Mouse (Mus musculus) embryonic facial prominence, embryonic 10.5 days (tissue): Measurements from ENCODE around the gene Gm21992. TPM values are rescaled to one million over a fixed set of nuclear protein-coding genes. Genes with fewer than 3 reads are reported as not detected.

Source experiments
- DNase-seq: peaks from one replicate; pipeline ENCODE4 v3.0.0-alpha.2; 2017; ENCODE audit warnings: low spot score
- H3K27ac ChIP-seq: fragments of 300-500 bp; sonication (generic); replicated peaks from 2 replicates; pipeline ENCODE4 v1.5.1; 2016; ENCODE audit warnings: mild to moderate bottlenecking
- H3K27me3 ChIP-seq: fragments of 300-500 bp; sonication (generic); replicated peaks from 2 replicates; pipeline ENCODE4 v1.6.1; 2016; ENCODE audit warnings: low read depth, mild to moderate bottlenecking; ENCODE audit not compliant: poor library complexity, severe bottlenecking
- H3K36me3 ChIP-seq: fragments of 300-500 bp; sonication (generic); replicated peaks from 2 replicates; pipeline ENCODE4 v1.6.1; 2016; ENCODE audit warnings: mild to moderate bottlenecking, moderate library complexity
- H3K4me1 ChIP-seq: fragments of 300-500 bp; sonication (generic); 2 replicates; pipeline ENCODE4 v1.6.1; 2016
- H3K4me3 ChIP-seq: fragments of 300-500 bp; sonication (generic); 2 replicates; pipeline ENCODE4 v1.5.1; 2016; ENCODE audit warnings: mild to moderate bottlenecking, moderate library complexity
- H3K9me3 ChIP-seq: fragments of 300-500 bp; sonication (generic); 2 replicates; pipeline ENCODE4 v1.6.1; 2016; ENCODE audit warnings: mild to moderate bottlenecking
- WGBS: fragments of 180-500 bp; shearing (Covaris S2); methylation state at CpG from one replicate; pipeline ENCODE4 v1.1.7; 2016; 5-methylcytosine and 5-hydroxymethylcytosine counted together
- polyA plus RNA-seq: library from polyadenylated mRNA; unstranded; fragments of >200 nt; fragmentation: Nextera tagmentation; extraction: Ambion mirVana; gene quantifications from 2 replicates; pipeline ENCODE4 v1.2.1, GENCODE M21; 2016

Gene Gm21992
- polyA plus RNA-seq, 1 experiment from 2014 or later, result 38.8 TPM

DNA sequence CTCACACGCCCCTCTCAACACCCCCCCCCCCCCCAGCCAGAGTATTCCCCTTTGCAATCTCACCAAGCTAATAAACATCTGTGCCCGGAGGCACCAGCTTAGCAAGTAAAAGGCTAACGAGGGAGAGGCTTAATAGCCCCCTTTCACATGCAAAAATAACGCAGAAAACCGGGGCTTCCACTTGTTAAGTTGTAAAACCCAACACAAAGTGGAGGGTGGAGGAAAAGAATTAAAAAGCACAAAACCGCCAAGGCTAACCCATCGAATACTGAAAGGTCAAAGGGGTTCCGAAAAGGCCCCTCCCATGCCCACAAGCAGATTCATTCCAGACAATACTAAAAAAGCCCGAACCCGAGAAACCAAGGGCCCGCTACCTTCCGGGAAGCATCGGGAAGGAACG lies 1.1 kb downstream of the Gm21992 start:
- WGBS, result under 1% methylated on average over 14 of the region's 14 CpGs
- peak overlapping the region; percentile 90 for H3K27ac ChIP-seq

DNA sequence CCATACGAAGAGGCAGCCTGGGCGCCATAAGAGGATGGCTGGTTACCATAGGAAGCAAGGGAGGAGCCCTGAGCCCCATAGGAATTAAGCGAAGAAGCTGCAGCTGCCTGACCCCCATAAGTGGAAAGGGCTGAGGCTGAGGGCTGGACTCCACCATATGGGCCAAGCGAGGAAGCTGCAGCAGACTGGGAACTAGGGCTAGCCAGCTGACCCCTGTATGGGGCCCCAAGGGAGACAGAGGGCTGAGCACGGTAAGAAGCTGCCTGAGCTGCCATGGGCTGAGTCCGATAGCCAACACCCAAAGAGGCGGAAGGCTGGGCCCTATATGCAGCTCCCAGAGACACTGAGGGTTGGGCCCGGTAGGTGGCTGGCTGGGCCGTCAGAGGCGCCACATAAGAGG lies 8.1 kb downstream of the Gm21992 start:
- 86% methylated on average over 10 of the region's 10 CpGs for WGBS
- Histone ChIP-seq H3K9me3 (no peaks in the 10 kb centered on the region), H3K4me1 (peaks cover 15% of the 10 kb centered on the region), H3K4me3 (0 out of 2 replicates have a peak overlapping the region, but pooled peaks have one; percentile 9), H3K36me3 (peaks cover 85% of the 10 kb centered on the region), H3K27me3 (no peaks in the 10 kb centered on the region), H3K27ac (no peak overlapping the region)
- DNase-seq, result no peak

More for the DNA sequence above, 1.1 kb downstream of the Gm21992 start:
- peaks cover 31% of the 10 kb centered on the region for H3K4me1 ChIP-seq
- peak overlapping the region; percentile 88 for H3K4me3 ChIP-seq
- DNase-seq, result no peak
- peaks cover 25% of the 10 kb centered on the region for H3K36me3 ChIP-seq
- no peaks in the 10 kb centered on the region for H3K27me3 ChIP-seq
- no peaks in the 10 kb centered on the region for H3K9me3 ChIP-seq

DNA sequence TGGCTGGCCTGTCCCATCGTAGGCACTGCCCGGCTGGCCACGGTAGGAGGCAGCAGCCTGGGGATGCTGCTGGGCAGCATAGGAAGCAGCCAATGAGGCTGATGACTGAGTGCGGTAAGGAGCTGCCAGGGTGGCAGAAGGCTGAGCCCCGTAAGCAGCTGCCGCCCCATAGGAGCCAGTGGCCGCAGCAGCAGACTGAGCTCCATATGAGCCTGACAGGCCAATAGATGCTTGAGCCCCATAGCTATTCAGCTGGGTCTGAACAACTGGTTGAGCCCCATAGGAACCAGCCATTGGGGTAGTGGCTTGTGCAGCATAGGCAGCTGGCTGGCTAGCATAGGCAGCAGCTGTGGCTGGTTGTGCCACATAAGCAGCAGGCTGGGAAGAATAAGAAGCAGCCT lies 8.7 kb downstream of the Gm21992 start:
- no peak for DNase-seq
- Histone ChIP-seq H3K4me1 (0 out of 2 replicates have a peak, but pooled peaks cover 9% of the 10 kb centered on the region), H3K27me3 (no peaks in the 10 kb centered on the region), H3K36me3 (peaks cover 86% of the 10 kb centered on the region), H3K27ac (no peak overlapping the region), H3K4me3 (peak overlapping the region; percentile 9; the same call in 1 of the 2 replicates), H3K9me3 (no peaks in the 10 kb centered on the region)
- WGBS, result 97% methylated on average over 7 of the region's 7 CpGs

DNA sequence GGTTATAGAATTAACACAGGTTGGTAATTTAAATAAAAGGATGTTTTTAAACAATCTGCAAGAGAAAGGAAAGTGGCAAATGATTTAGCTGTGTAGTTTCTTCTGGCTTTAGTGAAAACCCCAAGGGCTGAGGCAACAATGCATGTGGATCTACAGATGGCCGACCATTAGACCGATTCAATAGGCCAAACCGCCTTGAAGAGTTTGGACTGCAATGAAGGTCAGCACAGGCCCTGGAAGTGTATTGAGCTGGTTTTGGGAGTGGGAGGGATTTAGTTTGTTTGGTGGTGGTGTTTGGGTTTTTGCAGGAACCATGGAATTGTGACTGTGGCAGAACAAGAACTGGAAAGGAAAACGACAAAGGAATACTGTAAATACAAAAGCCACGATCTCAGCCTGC lies 12.3 kb downstream of the Gm21992 start:
- Histone ChIP-seq H3K27me3 (no peaks in the 10 kb centered on the region), H3K4me1 (0 out of 2 replicates have a peak, but pooled peaks cover 19% of the 10 kb centered on the region), H3K36me3 (peaks cover 83% of the 10 kb centered on the region), H3K9me3 (no peaks in the 10 kb centered on the region), H3K4me3 (no peak overlapping the region), H3K27ac (no peak overlapping the region)
- 93% methylated on average over 5 of the region's 5 CpGs for WGBS
- DNase-seq, result no peak

DNA sequence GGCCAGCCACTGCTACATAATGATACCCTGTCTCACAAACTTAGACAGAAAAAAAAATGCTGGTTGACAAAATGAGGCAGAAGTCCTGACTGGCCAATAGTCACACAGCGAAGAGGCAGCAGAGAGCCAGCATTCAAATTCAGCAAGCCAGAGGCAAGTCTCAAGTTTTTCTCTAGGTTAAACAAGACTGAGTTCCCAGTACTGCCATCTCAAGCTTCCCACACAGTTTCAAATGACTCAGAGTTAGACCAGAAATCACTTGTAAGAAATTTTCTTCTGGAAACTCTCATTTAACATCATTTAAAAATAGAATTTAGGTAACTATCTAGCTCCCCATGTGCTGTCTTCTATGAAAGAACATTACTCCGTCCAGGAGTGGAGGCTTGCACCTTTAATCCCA lies 13.6 kb downstream of the Gm21992 start:
- WGBS, result 95% methylated on average over 2 of the region's 2 CpGs
- DNase-seq, result no peak
- Histone ChIP-seq H3K36me3 (peaks cover 71% of the 10 kb centered on the region), H3K27ac (no peak overlapping the region), H3K4me3 (no peak overlapping the region), H3K9me3 (no peaks in the 10 kb centered on the region), H3K27me3 (no peaks in the 10 kb centered on the region), H3K4me1 (0 out of 2 replicates have a peak, but pooled peaks cover 15% of the 10 kb centered on the region)

DNA sequence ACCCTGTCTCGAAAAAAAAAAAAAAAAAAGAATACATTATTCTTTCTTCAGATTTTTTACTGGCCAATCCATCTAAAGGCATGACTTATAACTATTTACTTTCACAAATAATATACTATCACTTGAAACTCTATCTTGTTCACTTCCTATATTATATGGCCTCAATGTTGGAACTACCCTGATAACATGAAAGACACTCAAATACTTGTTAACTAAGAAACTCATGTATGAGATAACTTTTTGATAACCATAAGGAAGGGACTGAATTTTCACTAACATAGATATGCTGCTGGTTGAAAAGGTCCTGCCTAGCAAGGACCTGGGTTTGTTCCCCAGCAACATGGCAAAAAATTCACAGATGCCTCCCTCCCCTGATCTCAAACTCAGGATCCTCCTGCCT lies 15.5 kb downstream of the Gm21992 start:
- Histone ChIP-seq H3K27ac (no peak overlapping the region), H3K9me3 (no peaks in the 10 kb centered on the region), H3K4me1 (peaks cover 29% of the 10 kb centered on the region), H3K4me3 (no peak overlapping the region), H3K27me3 (no peaks in the 10 kb centered on the region), H3K36me3 (peaks cover 65% of the 10 kb centered on the region)
- WGBS, result 67% methylated on average over 1 of the region's 1 CpGs
- no peak for DNase-seq

DNA sequence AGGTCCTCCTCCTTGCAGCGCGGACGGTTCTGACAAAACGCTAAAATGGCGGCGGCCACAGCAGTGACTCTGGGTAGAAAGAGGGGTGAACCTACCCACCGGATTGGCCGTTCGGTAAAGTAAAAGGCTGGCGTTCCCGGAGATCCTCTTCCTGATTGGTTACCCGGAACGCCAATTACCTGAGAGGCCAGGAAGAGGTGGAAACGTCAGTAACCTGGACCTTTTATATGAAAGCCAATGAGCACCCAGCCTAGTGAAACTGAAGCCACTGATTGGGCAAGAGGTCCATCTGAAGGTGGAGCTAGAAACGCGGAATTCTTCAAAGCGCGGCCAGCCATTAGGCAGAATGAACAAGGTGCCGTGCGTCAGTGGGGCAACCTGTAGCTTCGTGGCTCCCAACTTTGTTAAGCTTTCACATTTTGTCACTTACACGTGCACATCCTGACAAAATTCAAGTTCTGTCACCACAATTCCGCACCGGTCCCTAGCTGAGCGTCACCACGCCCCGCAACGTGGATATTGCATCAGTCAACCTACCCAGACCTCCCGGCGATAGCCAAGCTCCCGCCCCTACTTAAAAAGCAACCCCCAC lies 17.5 kb downstream of the Gm21992 start, which contains the start of gene Rbm4:
Gene Rbm4 (minus strand): TSS at position 71 of the 592 bp plus-strand sequence.
- H3K27me3 ChIP-seq, result no peaks in the 10 kb centered on the region
- under 1% methylated on average over 31 of the region's 31 CpGs for WGBS
- peaks cover 65% of the 10 kb centered on the region for H3K36me3 ChIP-seq
- peak; percentile 95 for DNase-seq
- peak within 1 kb of the TSS; percentile 87 for H3K27ac ChIP-seq
- H3K4me3 ChIP-seq, result peak within 1 kb of the TSS; percentile 81
- peaks cover 38% of the 10 kb centered on the region for H3K4me1 ChIP-seq
- no peaks in the 10 kb centered on the region for H3K9me3 ChIP-seq

DNA sequence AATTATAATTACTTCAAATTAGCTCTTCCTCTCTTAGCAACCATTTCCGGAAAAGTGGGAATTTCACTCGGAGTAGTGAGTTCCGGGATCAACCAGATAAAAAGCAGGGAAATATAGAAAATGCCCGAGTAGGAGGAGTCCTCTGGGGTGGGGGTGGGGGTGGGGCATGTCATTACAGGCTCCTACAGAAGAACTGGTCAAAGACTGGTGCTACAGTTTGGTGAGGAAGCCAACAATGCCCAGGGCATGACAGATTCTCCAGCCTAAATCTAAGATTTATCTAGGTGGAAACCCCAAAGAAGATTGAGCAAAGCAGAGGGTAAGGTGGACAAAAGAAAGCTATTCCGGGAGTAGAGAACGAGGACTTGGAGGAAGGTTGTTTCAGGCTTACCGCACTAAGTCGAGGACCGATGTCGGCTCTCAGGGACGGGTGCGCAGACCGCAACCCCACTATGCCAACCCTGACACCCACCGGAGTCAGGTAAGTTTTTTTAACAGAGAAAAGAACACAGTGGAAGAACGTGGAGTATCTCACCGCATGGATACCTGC lies 18.1 kb downstream of the Gm21992 start:
- Histone ChIP-seq H3K4me1 (peaks cover 38% of the 10 kb centered on the region), H3K27ac (peak overlapping the region; percentile 87), H3K27me3 (no peaks in the 10 kb centered on the region), H3K36me3 (peaks cover 65% of the 10 kb centered on the region), H3K9me3 (no peaks in the 10 kb centered on the region), H3K4me3 (peak overlapping the region; percentile 81)
- no peak for DNase-seq
- WGBS, result 2% methylated on average over 16 of the region's 16 CpGs

DNA sequence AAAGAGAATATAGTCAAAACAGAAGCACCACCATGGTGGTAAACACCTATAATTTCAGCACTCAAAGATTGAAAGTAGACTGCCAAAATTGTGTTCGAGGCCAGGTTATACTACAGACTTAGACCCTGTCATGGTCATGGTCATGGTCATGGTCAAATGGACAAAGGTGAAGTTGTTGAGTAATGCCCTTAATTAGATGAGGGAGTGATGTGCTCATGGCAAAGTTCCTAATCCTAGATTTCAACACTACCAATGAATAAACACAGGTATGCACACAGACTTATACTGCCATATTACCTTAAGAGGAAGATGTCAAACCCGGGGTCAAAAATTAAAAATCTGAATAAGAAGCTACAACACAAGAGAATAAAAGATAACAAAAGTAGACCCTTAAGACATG lies 25.1 kb downstream of the Gm21992 start:
- H3K4me3 ChIP-seq, result no peak overlapping the region
- H3K9me3 ChIP-seq, result no peaks in the 10 kb centered on the region
- peaks cover 100% of the 10 kb centered on the region for H3K36me3 ChIP-seq
- peaks cover 19% of the 10 kb centered on the region for H3K4me1 ChIP-seq
- no peaks in the 10 kb centered on the region for H3K27me3 ChIP-seq
- WGBS, result 95% methylated on average over 2 of the region's 2 CpGs
- DNase-seq, result no peak
- H3K27ac ChIP-seq, result no peak overlapping the region

DNA sequence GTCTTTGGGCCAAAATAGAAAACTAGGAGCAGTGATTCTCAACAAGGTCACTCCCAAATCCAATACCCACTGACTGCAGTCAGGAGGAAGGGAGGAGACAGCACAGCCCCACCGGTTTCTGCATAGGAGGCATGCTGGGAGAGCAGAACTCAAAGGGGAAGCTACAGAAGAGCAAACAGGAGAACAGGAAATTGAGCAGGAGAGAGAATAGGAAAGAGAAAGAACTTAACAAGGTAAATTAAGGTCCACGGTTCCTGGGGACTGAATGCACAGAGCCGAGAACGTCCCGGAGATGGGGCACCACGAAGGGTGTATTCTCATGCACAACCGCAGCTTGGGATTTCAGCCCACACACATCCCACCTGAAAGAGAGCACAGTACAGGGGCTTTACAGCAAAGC lies 26.2 kb downstream of the Gm21992 start:
- Histone ChIP-seq H3K9me3 (no peaks in the 10 kb centered on the region), H3K36me3 (peaks cover 100% of the 10 kb centered on the region), H3K27ac (no peak overlapping the region), H3K27me3 (no peaks in the 10 kb centered on the region), H3K4me3 (no peak overlapping the region), H3K4me1 (peaks cover 8% of the 10 kb centered on the region)
- DNase-seq, result no peak
- WGBS, result 94% methylated on average over 7 of the region's 7 CpGs

DNA sequence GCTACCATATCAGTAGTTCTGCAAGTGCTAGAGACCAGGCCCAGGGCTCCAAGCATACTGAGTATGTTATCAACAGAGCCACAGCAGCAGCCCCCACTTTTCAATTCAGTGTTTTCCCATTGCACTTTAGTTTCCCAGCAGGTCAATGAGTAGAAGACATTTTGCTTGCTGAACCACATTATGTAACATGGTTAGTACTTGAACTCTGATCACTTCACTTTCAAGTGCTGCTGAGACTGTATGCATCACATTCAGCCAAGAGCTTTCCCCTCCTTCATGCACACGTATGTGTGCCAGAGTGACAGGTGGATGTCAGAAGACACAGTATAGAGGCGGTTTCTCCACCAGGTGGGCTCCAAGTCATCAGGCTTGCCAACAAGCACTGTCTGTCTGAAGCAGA lies 28.5 kb downstream of the Gm21992 start:
- Histone ChIP-seq H3K36me3 (peaks cover 98% of the 10 kb centered on the region), H3K27me3 (no peaks in the 10 kb centered on the region), H3K4me1 (peaks cover 6% of the 10 kb centered on the region; the same call in 1 of the 2 replicates), H3K9me3 (no peaks in the 10 kb centered on the region), H3K27ac (no peak overlapping the region), H3K4me3 (no peak overlapping the region)
- WGBS, result 93% methylated on average over 2 of the region's 2 CpGs
- DNase-seq, result no peak

DNA sequence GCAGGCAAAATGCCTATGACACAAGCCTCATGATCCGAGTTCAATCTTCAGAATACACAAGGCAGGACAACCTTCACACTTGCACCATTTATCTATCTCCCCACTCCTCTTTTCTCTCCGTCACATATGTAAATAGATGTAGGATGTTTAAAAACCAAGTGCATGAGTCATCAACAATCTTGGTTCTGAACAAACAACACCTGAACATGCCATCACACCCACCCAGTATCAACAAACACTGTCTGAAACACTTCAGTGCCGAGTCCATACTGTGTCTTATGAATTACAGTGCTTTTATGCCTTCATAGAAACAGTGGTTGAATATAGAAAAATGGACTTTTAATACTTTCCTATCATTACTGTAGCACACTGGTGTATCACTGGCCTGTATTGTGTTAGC lies 38.6 kb downstream of the Gm21992 start:
- 92% methylated on average over 3 of the region's 3 CpGs for WGBS
- Histone ChIP-seq H3K27me3 (no peaks in the 10 kb centered on the region), H3K4me3 (no peak overlapping the region), H3K4me1 (no peaks in the 10 kb centered on the region), H3K27ac (no peak overlapping the region), H3K36me3 (peaks cover 100% of the 10 kb centered on the region), H3K9me3 (no peaks in the 10 kb centered on the region)
- DNase-seq, result no peak

DNA sequence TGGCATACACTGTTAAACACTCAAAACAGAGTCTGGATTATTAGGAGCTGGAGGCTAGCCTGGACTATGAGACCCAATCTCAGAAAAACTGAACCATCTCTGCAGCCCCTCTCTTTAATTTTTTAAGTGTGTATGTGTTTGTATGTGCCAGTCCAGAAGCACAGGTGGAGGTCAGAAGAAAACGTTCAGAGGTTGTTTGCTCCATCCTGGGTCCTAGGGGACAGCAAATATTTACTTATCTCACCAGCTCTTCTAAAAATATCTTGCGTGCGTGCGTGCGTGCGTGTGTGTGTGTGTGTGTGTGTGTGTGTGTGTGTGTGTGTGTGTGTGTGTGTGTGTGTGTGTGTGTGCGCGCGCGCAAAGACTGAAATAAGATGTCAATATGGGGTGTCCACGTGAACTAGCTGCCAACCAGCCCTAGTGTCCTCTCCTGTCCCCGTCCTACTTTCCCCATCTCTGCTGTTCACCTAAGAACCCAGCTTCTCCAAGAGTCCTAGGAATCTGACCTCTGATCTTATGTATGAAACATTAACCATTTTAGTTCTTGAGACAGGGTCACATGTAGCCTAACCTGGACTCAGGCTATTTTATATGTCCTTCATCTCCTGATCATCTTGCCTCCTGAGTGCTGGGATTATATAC lies 43.8 kb downstream of the Gm21992 start:
- WGBS, result 94% methylated on average over 12 of the region's 12 CpGs
- no peak for DNase-seq
- H3K27ac ChIP-seq, result no peak overlapping the region
- peaks cover 100% of the 10 kb centered on the region for H3K36me3 ChIP-seq
- H3K4me1 ChIP-seq, result no peaks in the 10 kb centered on the region
- no peaks in the 10 kb centered on the region for H3K27me3 ChIP-seq
- H3K4me3 ChIP-seq, result no peak overlapping the region
- H3K9me3 ChIP-seq, result no peaks in the 10 kb centered on the region
